Mouse (Mus musculus) embryonic fibroblast, embryonic 13.5 days (primary cell): ENCODE measurements around the gene Fxyd2. TPM values are rescaled to one million over a fixed set of nuclear protein-coding genes. Genes with fewer than 3 reads are reported as not detected.
A peak's percentile ranks its signal among the peaks of the same experiment; 100 is the strongest.

Experiments
- H3K27ac ChIP-seq: 2 replicates; pipeline ENCODE4 v1.5.1; 2012; ENCODE audit warnings: low read length, control low read depth, inconsistent platforms; ENCODE audit not compliant: insufficient read depth
- H3K4me1 ChIP-seq: 2 replicates; pipeline ENCODE4 v1.6.1; 2011; ENCODE audit warnings: low read length; ENCODE audit not compliant: control insufficient read depth, insufficient read depth
- H3K4me3 ChIP-seq: 2 replicates; pipeline ENCODE4 v1.5.1; 2011; ENCODE audit warnings: mild to moderate bottlenecking, control low read depth, low read length; ENCODE audit not compliant: insufficient read depth
- CTCF ChIP-seq: IDR thresholded peaks from 2 replicates; pipeline ENCODE4 v1.5.1; 2011; ENCODE audit warnings: mild to moderate bottlenecking, control low read depth, low read length, moderate library complexity, borderline replicate concordance; ENCODE audit not compliant: insufficient read depth
- POLR2A ChIP-seq: IDR thresholded peaks from 2 replicates; pipeline ENCODE4 v1.6.1; 2011; ENCODE audit warnings: low read depth, mild to moderate bottlenecking, control low read depth, low read length, moderate library complexity
- polyA plus RNA-seq: library from polyadenylated mRNA; stranded (reverse); fragments of >200 nt; gene quantifications from 2 replicates; pipeline ENCODE4 v1.2.4, GENCODE M21; 2011; ENCODE audit warnings: low read depth; ENCODE audit not compliant: missing spikeins, insufficient read length

The Fxyd2 gene
- polyA plus RNA-seq = not detected in 2 replicates

DNA sequence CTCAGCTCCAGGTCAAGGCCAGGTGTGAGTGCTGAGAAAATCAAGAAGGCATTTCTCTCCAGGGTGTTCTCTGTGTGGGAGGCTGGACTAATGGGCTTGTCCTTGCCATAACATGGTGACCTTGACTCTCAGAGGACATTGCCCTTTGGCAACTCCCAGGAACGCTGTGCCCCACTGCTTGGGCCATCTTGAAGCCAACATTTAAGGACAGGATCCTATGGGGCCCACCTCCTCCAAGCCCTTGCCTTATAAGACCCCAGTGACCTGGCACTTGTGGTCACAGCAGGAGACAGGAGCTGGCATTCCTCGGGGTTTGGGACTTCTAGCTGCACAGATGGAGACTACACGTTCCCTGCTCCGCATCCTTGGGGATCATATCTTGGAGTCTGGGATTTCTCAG is at the start of gene Fxyd2:
Gene Fxyd2, plus strand, starts transcription at position 236 of the 400 bp plus-strand sequence.
- no peaks in the 10 kb centered on the region for H3K4me1 ChIP-seq
- no peak for TF ChIP-seq POLR2A
- no peak for TF ChIP-seq CTCF
- H3K4me3 ChIP-seq = no peak within 1 kb of the TSS
- H3K27ac ChIP-seq = no peak within 1 kb of the TSS

DNA sequence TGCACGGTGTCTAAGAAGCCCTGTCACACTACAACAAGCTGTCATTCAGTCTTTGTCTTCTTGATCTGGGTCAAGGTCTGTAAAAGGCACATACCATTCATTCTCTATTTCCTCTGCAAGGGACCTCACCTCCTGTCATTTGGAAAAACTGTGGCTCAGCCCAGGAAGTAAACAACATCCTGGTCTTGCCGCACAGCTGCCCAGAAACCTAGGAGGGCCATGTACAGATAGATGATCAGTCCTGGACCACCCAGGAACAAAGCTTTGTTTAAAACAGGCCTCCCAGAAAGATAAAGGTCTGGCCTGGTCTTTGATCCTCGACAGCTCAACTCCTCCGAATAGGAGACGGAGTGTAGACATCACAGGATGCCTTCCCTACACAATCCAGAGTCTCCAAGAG is 49.6 kb upstream of the Fxyd2 start:
- TF ChIP-seq POLR2A (no peak), CTCF (no peak)
- Histone ChIP-seq H3K4me3 (no peak overlapping the region), H3K4me1 (no peaks in the 10 kb centered on the region), H3K27ac (no peak overlapping the region)

DNA sequence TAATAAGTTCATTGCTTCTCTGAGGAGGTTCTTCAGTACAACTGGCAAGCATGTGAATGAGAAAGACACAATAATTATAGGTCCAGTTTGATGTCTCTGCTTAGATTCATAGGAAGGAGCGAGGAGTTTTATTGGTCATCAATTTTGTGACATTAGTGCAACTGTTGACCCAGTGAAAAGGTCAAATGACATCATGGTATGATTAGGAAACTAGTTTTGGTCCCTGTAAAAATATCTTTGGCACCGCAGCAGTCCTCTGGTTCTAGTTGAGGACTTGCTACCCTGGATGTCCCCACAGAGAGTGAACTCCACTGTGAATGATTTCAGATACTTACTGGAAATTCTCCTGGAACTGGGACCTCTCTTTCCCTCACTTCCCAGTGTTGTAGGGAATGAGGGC is 44.3 kb upstream of the Fxyd2 start:
- TF ChIP-seq CTCF = no peak
- TF ChIP-seq POLR2A = no peak

GRCm38 (mm10) chr9:45358356-45358755 is 41.1 kb upstream of the Fxyd2 start:
- Histone ChIP-seq H3K4me1 (peaks cover 7% of the 10 kb centered on the region), H3K4me3 (no peak overlapping the region), H3K27ac (no peak overlapping the region)
- no peak for TF ChIP-seq CTCF

More for the DNA sequence above, 44.3 kb upstream of the Fxyd2 start:
- Histone ChIP-seq H3K27ac (no peak overlapping the region), H3K4me1 (no peaks in the 10 kb centered on the region), H3K4me3 (no peak overlapping the region)

DNA sequence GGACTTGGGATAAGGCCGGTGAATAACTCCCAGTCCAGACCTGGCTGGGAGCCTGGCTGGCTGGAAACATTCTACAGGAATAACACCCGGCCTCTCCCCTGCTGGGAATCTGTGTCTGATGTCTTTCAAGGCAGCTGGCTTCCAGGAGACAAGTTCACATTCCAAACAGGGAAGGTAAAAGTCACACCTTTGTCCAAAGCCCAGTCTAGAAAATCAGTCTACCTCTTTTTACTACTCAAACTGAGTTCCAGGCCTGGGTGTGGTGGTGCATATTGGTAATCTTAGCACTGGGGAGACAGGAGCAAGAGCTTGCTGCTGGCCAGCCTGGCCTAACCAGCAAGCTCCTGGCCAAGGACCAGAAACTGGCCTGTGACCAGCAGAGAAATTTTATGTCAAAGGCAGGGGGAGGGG is 37.4 kb upstream of the Fxyd2 start:
- Histone ChIP-seq H3K4me1 (peaks cover 7% of the 10 kb centered on the region), H3K4me3 (no peak overlapping the region), H3K27ac (no peak overlapping the region; the same call in 1 of the 2 replicates)
- TF ChIP-seq POLR2A (no peak), CTCF (no peak)

GRCm38 (mm10) chr9:45363639-45364214 is 35.7 kb upstream of the Fxyd2 start:
- H3K27ac ChIP-seq = no peak overlapping the region
- TF ChIP-seq POLR2A (no peak), CTCF (no peak)
- no peak overlapping the region for H3K4me3 ChIP-seq
- peaks cover 7% of the 10 kb centered on the region for H3K4me1 ChIP-seq

DNA sequence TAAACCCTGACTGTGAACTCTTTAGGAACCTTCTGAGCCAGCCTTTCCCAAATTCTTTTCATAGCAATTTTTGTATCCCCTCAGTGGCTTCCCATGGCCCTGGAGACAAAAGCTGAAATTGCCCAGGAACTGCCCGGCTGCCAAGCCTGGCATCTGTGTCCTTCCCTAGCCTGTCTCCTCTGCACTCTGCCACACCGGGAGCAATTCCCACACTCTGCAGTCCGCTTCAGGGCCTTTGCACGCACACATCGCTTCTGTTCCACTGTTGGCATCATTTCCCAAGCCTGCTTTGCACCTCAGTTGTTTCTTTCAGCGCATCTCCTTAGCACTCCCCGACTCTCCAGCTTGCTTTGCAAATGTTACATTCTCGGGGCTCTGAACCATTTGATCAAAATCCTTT is 31.8 kb upstream of the Fxyd2 start:
- H3K27ac ChIP-seq = no peak overlapping the region
- TF ChIP-seq CTCF (no peak), POLR2A (no peak)
- no peak overlapping the region for H3K4me3 ChIP-seq
- H3K4me1 ChIP-seq = peaks cover 2% of the 10 kb centered on the region

DNA sequence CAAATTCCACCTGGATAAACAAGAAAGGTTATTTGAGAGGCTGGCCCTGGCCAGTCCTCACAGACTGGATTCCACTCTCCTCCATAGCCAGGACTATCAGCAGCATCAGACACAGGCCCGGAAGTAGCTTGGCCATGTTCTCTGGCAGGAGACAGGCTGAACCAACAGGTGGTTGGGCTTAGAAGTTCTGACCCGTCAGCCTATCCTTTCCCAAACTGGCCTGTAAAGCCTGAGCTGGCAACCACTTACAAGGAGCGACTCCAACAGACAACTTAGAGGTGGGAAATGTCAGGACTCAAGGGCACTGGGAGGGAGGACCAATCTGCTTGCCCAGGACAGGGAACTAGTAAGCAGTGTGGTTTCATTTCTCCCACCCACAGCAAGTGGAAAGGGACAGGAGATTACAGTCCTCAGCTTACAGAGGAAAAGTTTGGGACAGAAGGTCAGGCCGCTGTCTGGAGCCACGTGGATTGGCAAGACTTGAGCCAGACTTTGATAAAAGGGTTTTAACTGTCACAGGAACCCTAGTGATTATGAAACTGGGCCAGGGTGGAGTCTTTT is 31.0 kb upstream of the Fxyd2 start:
- no peak overlapping the region for H3K27ac ChIP-seq
- TF ChIP-seq POLR2A = no peak
- no peak for TF ChIP-seq CTCF
- H3K4me3 ChIP-seq = no peak overlapping the region
- no peaks in the 10 kb centered on the region for H3K4me1 ChIP-seq

- TF ChIP-seq POLR2A (no peak), CTCF (no peak)
- H3K4me3 ChIP-seq = peak within 1 kb of the TSS; percentile 53
- H3K4me1 ChIP-seq = no peaks in the 10 kb centered on the region
- no peak within 1 kb of the TSS for H3K27ac ChIP-seq
Observed at GRCm38 (mm10) chr9:45370117-45370561, 29.3 kb upstream of the Fxyd2 start, which contains the start of gene Fxyd6. Fxyd6 (plus strand) TSS chr9:45370185.

DNA sequence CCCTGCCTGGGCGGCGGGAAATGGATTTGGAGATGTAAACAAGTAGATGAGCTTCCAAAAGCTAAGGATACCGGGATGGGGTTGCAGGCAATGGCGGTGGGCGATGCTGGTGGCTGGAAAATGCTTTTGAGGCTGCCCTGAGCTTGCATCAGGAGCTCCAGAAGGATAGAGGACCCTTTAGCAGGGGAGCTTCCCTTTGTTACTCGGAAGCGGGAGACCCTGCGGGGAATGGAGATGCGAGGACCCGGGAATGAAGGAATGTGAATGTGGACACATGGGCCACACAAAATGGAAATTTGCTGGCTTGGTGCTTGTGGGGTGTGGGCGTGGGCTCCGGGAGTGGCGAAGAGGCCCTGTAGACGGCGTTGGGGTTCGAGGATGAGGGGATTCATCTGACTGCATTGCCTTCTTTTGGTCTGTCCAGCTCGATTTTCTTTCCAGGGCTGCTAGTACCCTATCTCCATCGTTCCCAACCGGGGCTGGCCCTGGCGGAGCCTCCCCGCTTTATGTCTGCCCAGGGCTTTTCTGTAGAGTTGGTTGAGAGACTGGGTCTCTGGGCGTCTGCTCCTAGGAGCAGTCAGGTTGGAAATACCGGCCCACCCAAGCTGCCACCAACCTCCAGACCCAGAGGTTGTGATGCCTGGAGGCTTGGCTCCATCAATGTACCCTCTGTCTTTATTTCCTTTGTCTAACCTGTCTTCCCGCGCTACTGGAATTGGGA is 28.7 kb upstream of the Fxyd2 start:
- peak overlapping the region; percentile 53 for H3K4me3 ChIP-seq
- no peaks in the 10 kb centered on the region for H3K4me1 ChIP-seq
- no peak overlapping the region for H3K27ac ChIP-seq
- TF ChIP-seq POLR2A (no peak), CTCF (no peak)
